Mouse (Mus musculus) kidney, adult 2 months (tissue): ENCODE data around the gene St3gal3. TPM values are rescaled to one million over a fixed set of nuclear protein-coding genes. Genes with fewer than 3 reads are reported as not detected.
A peak's percentile ranks its signal among the peaks of the same experiment; 100 is the strongest.

Source experiments
- DNase-seq: peaks from one replicate; pipeline ENCODE4 v3.0.0; 2021
- H3K27ac ChIP-seq: fragments of 200-500 bp; 2 replicates; pipeline ENCODE4 v1.5.1; 2012; ENCODE audit warnings: low read depth, low read length, control low read depth, inconsistent platforms; ENCODE audit not compliant: insufficient read depth
- H3K27me3 ChIP-seq: fragments of 200-500 bp; replicated peaks from 2 replicates; pipeline ENCODE4 v1.6.1; 2012; ENCODE audit warnings: mild to moderate bottlenecking, moderate library complexity, low read length, inconsistent platforms; ENCODE audit not compliant: control insufficient read depth, insufficient read depth
- H3K36me3 ChIP-seq: fragments of 200-500 bp; 2 replicates; pipeline ENCODE4 v1.6.1; 2012; ENCODE audit warnings: mild to moderate bottlenecking, moderate library complexity, low read length, inconsistent platforms; ENCODE audit not compliant: control insufficient read depth, insufficient read depth
- H3K4me1 ChIP-seq: fragments of 200-500 bp; 2 replicates; pipeline ENCODE4 v1.6.1; 2011; ENCODE audit warnings: low read length; ENCODE audit not compliant: control insufficient read depth, insufficient read depth
- H3K4me3 ChIP-seq: fragments of 200-500 bp; 2 replicates; pipeline ENCODE4 v1.5.1; 2011; ENCODE audit warnings: mild to moderate bottlenecking, low read depth, low read length, control low read depth; ENCODE audit not compliant: insufficient read depth
- CTCF ChIP-seq: fragments of 200-500 bp; conservative IDR thresholded peaks from 2 replicates; pipeline ENCODE4 v1.5.1; 2011; ENCODE audit warnings: low read depth, mild to moderate bottlenecking, control low read depth, low read length, moderate library complexity, mixed read lengths; ENCODE audit not compliant: insufficient read depth, insufficient read length
- POLR2A ChIP-seq: fragments of 200-500 bp; IDR thresholded peaks from one replicate; pipeline ENCODE4 v1.6.1; 2011; ENCODE audit warnings: low read depth, low read length, control low read depth
- WGBS: fragments of 180-500 bp; shearing (Covaris S2); methylation state at CpG from one replicate; pipeline ENCODE4 v1.1.7; 2018; 5-methylcytosine and 5-hydroxymethylcytosine counted together
- polyA plus RNA-seq: library from polyadenylated mRNA; depleted of rRNA; stranded (reverse); fragments of >200 nt; gene quantifications from 2 replicates; pipeline ENCODE4 v1.2.3, GENCODE M21; 2012

Gene St3gal3
- polyA plus RNA-seq, 1 experiment = 50.7 TPM

- Histone ChIP-seq H3K4me1 (peaks cover 5% of the 10 kb centered on the region; the same call in 1 of the 2 replicates), H3K27ac (no peak overlapping the region), H3K36me3 (0 out of 2 replicates have a peak, but pooled peaks cover 2% of the 10 kb centered on the region), H3K27me3 (no peaks in the 10 kb centered on the region), H3K4me3 (peak overlapping the region; percentile 62)
- WGBS = 1% methylated on average over 19 of the region's 19 CpGs
- TF ChIP-seq POLR2A = no peak
- no peak for TF ChIP-seq CTCF
- no peak for DNase-seq
Measured at GRCm38 (mm10) chr4:117915489-117916105, 219.1 kb downstream of the St3gal3 start.

- under 1% methylated on average over 61 of the region's 61 CpGs for WGBS
- peak; percentile 94 for DNase-seq
- H3K27me3 ChIP-seq = no peaks in the 10 kb centered on the region
- H3K4me3 ChIP-seq = peak within 1 kb of the TSS; percentile 62
- H3K4me1 ChIP-seq = peaks cover 5% of the 10 kb centered on the region; the same call in 1 of the 2 replicates
- TF ChIP-seq CTCF (no peak), POLR2A (peak; percentile 60)
- H3K36me3 ChIP-seq = 0 out of 2 replicates have a peak, but pooled peaks cover 2% of the 10 kb centered on the region
- H3K27ac ChIP-seq = peak within 1 kb of the TSS; percentile 95
Measured at GRCm38 (mm10) chr4:117914591-117915442, 219.9 kb downstream of the St3gal3 start, which contains the start of gene Ipo13. Ipo13 (minus strand) TSS chr4:117914999.

- 11% methylated on average over 8 of the region's 8 CpGs for WGBS
- Histone ChIP-seq H3K4me3 (peak overlapping the region; percentile 62), H3K27me3 (no peaks in the 10 kb centered on the region), H3K36me3 (0 out of 2 replicates have a peak, but pooled peaks cover 2% of the 10 kb centered on the region), H3K4me1 (peaks cover 5% of the 10 kb centered on the region; the same call in 1 of the 2 replicates), H3K27ac (no peak overlapping the region)
- TF ChIP-seq CTCF (no peak), POLR2A (no peak)
- DNase-seq = no peak
Measured at GRCm38 (mm10) chr4:117914031-117914430, 220.7 kb downstream of the St3gal3 start.

GRCm38 (mm10) chr4:117913421-117913820 lies 221.3 kb downstream of the St3gal3 start:
- Histone ChIP-seq H3K27ac (no peak overlapping the region), H3K36me3 (0 out of 2 replicates have a peak, but pooled peaks cover 2% of the 10 kb centered on the region), H3K4me1 (peaks cover 5% of the 10 kb centered on the region; the same call in 1 of the 2 replicates), H3K4me3 (no peak overlapping the region), H3K27me3 (no peaks in the 10 kb centered on the region)
- 31% methylated on average over 3 of the region's 3 CpGs for WGBS
- TF ChIP-seq CTCF (no peak), POLR2A (no peak)
- DNase-seq = peak; percentile 86

- Histone ChIP-seq H3K27me3 (no peaks in the 10 kb centered on the region), H3K36me3 (0 out of 2 replicates have a peak, but pooled peaks cover 2% of the 10 kb centered on the region), H3K4me3 (no peak overlapping the region), H3K4me1 (peaks cover 5% of the 10 kb centered on the region; the same call in 1 of the 2 replicates), H3K27ac (no peak overlapping the region)
- no peak for DNase-seq
- TF ChIP-seq POLR2A = no peak
- TF ChIP-seq CTCF = no peak
- WGBS = 52% methylated on average over 7 of the region's 7 CpGs
Measured at GRCm38 (mm10) chr4:117912685-117913273, 221.9 kb downstream of the St3gal3 start.

- WGBS = 92% methylated on average over 13 of the region's 13 CpGs
Measured at GRCm38 (mm10) chr4:117912131-117912561, 222.6 kb downstream of the St3gal3 start.

More at GRCm38 (mm10) chr4:117912131-117912561, 222.6 kb downstream of the St3gal3 start:
- no peak for TF ChIP-seq CTCF
- no peak for TF ChIP-seq POLR2A
- H3K4me1 ChIP-seq = peaks cover 5% of the 10 kb centered on the region; the same call in 1 of the 2 replicates
- H3K27ac ChIP-seq = no peak overlapping the region
- 0 out of 2 replicates have a peak, but pooled peaks cover 2% of the 10 kb centered on the region for H3K36me3 ChIP-seq
- DNase-seq = no peak
- no peak overlapping the region for H3K4me3 ChIP-seq
- H3K27me3 ChIP-seq = no peaks in the 10 kb centered on the region
